Mouse (Mus musculus) ovary, adult 18-20 months (tissue): ENCODE measurements around the gene Ppox.
A peak's percentile ranks its signal among the peaks of the same experiment; 100 is the strongest.
"Not testable (repeated sequence)": the region's sequence is repeated elsewhere in the genome, so short reads cannot be mapped to it uniquely, and the experiment has no call there.

Source experiments
- DNase-seq: peaks from one replicate; pipeline ENCODE4 v3.0.0; 2022; ENCODE audit warnings: low spot score, mixed read lengths

Ppox gene

DNA sequence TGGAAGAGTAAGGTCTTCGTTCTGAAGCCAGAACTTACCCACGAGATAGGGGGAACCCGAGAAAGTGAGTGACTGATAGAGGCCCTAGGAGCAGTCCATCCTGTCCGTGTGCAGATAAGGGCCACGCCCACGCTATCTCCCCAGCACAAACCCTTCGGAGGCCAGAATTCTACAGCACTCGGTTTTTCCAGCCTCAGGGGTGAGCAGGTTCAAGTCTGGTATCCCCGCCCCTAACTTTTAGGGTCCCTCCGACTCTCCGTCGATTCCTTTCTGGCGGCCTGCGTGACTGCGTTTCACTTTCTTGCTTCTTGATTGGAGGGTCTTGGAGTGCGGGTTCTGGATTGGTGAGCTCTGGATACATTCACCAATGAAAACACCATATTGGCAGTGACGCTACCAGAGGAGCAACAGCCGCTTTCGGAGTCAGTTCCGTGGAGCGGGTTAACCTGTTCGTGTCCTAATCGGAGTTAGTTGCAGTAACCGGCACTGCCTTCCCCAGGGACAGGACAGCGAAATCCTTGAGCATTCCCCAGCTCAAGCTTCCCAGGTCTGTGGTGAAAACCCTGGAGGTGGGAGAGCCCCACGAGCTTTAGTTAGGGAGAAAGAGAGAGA is at the start of gene Ppox:
Ppox (minus strand) TSS at position 271 of the 612 bp plus-strand sequence.
- DNase-seq: peak; percentile 92

GRCm38 (mm10) chr1:171330216-171330560 is 49.2 kb upstream of the Ppox start:
- DNase-seq: no peak

GRCm38 (mm10) chr1:171329433-171330215 is 48.6 kb upstream of the Ppox start:
- DNase-seq: no peak

GRCm38 (mm10) chr1:171328839-171329432 is 48.0 kb upstream of the Ppox start, which contains the start of gene Dedd:
Dedd (plus strand) TSS chr1:171329145.
- peak; percentile 94 for DNase-seq

GRCm38 (mm10) chr1:171328244-171328643 is 47.3 kb upstream of the Ppox start:
- no peak for DNase-seq

- DNase-seq: not testable (repeated sequence)
Measured at GRCm38 (mm10) chr1:171326588-171326987, 45.6 kb upstream of the Ppox start.

DNA sequence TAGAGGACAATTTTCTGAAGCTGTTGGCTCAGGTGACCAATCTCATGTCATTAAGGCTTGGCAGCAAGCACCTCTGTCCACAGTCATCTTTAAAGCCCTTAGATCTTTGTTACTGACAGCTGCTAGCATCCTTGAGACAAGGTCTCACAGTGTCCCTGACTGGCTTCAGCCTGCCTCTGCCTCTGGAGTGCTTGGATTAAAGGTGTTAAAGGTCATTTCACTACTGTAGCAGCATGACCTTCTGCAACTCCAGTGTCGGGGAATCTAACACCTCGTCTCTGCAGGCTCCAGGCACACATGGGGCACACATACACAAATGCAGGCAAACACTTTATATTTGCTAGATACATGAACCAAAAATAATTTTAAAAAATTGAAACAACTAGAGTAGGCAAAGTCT is 44.6 kb upstream of the Ppox start:
- DNase-seq: no peak

- no peak for DNase-seq
Measured at GRCm38 (mm10) chr1:171322012-171322411, 41.0 kb upstream of the Ppox start.

DNA sequence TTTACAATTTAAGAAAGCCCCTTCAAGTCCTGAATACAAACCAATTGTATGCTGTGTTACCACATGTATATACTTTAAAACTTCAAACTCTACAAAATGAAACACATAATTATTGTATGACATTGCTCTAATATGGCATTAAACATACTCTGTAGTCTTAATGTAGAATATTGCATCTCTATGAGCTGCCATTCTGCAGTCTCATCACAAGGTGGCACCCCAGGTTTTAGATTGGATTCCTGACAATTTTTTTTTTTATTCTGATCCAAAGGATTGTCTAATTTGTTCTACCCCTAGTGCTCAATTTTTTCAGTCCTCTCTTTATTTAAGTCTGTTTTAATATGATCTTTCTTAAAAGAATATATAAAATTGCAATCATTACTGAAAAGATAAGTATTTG is 40.4 kb upstream of the Ppox start:
- DNase-seq: no peak

- DNase-seq: no peak
Measured at GRCm38 (mm10) chr1:171320151-171320550, 39.2 kb upstream of the Ppox start.

DNA sequence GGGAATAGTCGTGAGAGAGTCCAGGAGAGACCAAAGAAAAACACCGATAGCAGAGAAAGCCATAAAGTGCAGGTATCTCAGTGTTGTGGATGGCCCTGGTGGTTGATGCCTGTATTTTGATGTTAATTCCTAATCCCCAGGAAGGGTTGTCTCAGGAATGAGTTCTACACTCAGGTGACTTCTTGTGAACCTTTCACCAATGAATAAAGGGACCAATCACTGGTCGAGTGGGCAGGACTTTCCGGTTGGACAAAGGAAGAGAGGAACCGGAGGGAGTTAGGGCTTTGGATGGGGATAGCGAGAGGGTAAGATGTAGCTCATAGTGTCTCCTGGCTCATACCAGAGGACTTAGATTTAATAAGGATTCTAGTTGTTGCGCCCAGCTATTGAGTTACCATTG is 38.8 kb upstream of the Ppox start:
- DNase-seq: no peak

GRCm38 (mm10) chr1:171309321-171309720 is 28.3 kb upstream of the Ppox start:
- DNase-seq: no peak

DNA sequence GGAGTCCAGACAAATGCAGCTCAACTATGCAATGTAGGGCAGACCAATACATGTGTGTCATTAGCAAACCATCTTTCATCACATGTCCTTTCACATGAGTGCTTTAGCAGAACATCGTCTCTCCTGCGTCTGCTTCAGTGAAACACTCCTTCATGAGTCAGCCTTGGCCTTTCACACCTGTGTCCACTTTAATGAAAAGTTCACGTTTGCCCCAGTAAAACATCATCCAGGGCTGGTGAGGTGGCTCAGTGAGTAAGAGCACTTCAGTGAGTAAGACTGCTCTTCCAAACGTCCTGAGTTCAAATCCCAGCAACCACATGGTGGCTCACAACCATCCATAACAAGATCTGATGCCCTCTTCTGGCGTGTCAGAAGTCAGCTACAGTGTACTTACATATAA is 25.2 kb upstream of the Ppox start:
- DNase-seq: not testable (repeated sequence)

DNA sequence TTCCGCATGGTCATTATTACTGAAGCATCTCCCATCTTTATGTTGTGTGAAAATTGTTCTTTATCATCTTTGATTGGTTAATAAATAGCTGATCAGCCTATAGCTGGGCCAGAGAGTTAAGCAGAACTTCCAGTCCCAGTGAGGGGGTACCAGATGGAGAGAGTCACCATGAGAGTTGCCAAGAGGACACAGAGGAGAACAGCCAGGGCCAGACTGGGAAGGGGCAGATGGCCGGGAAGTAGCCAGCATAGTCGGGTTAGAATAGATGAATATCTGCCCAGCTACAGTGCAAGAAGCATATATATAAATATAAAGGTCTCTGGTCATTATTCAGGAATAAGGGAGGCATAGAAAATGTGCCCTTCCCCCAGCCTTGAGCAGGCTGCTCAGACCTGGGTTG is 17.2 kb upstream of the Ppox start:
- no peak for DNase-seq

DNA sequence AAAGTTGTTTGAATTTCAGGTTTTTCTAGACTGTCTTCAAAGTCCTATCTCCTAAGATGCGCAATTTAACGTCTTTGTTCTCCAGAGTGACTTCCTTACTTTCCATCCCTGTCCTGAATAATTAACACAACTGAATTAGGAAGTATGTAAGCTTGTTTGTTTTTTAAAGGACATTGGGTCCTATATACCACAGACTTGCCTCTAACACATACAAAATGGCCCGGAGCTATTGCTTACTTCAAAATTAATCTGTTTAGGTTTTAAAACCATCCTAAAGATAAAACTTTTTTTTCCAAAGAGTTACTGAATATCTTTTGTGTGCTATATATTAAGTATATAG is 14.0 kb upstream of the Ppox start:
- DNase-seq: no peak

DNA sequence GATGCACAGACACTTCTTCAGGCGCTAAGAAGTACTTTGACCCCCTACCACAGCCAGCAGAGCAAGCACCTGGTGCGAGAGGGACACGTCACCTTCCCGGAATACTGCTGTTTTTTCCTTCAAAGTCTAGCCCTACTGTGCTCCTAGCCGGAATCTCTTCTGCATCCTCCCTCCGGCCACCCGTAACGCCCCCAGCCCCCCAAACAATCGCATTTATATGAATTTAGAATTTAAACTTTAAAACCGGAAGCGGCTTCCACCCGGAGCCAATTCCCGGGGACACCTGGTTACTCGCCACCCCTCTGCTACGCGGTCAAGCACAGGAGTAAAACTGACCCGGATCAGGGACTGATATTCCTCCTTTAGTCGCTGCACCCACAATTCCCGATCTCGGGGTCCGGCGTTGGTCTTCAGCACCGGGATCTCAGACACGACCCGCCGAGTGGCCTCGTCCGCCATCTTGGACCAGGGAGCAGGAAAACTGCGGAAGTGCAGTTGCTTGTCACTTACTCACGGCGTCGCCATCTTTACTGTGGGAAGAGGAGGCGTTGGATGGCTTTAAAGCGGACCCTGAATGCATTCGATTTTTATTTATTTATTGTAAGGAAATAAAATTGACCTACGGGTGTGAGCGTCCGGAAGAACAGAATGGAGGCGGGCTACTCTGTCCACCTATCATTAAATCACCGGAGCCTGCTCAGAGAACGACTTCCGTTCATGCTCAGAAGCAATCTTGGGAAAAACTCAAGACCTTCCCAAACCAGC is 13.5 kb upstream of the Ppox start, which contains the start of gene Ufc1:
Ufc1 (minus strand) TSS at position 727 of the 765 bp plus-strand sequence.
- DNase-seq: peak; percentile 75

DNA sequence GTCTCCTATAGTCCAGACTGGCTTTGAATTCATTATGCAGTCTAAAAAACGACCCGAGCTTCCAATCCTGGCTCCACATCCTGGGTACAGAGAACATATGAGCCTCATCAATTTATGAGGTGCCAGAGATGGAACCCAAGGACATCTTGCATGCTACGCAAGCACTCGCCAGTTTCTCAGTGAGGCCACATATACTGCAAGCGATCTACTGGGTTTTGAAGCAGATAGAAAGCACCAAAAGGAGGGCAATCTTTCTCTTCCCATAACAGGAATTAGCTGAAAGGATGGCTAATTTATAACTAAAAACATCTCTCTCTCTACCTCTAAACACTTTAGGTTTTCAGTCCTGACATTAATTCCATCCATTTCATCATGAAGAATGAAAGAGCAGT is 12.9 kb upstream of the Ppox start:
- no peak for DNase-seq

DNA sequence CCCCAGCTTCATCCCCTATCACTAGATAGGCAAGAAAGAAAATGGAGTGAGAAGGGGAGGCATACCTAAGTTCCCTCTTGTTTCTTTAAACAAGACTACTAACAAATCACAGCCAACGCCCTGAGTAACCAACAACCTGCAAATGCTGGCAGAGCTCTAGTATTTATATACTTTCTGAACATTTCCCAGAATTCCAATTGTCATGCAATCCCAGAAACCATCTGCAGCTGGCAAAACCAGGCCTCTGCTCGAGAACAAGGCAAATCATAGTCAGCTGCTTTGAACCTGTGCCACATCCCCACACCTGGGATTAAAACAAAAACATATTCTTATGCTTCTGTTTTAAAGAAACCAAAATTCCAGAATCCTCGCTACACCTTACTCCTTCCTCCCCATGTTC is 12.4 kb upstream of the Ppox start:
- DNase-seq: no peak

- no peak for DNase-seq
Measured at GRCm38 (mm10) chr1:171288328-171288727, 7.3 kb upstream of the Ppox start.

DNA sequence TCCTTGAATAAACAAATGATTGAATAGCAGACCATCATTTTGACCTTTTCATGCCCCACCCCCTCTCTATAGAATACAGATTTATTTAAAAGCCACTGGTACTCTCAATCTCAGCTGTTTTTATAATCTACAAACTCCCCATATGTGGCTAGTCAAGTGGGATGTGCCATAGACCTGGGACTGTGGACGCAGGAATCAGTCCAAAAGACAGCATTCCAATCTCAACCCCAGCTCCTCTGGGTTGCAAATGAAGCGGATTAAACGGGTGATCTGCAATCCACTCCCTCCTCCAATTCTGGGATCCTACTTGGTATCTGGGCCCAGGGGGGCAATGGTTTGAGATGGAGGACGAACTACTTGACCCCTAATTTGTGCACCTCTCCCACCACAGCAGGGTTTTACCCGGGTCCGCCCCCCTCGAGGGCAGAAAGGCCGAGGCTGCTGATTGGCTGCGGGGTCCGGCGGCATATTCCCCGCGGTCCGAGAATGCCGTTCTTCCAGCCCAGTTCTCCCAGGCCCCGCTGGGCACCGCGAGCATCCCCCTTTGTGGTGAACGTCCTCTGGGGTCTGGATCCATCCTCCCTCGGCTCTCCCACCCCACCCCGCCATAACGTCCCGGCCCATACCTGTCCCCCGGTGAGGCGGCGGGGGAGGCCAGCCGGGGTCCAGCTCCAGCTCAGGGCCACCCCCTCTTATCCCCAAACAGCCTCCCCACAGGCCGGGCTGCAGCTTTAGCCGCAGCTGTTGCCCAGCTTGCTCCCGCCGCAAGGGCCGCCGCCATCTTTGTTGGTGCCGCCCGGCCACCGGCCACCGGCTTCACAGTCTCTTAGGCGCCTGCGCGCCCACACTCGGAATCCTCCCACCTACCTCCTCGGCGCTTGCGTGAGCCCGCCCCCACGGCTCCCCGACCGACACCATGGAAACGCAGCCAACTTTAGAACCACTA is 6.4 kb upstream of the Ppox start, which contains the start of gene Usp21:
Usp21 (minus strand) TSS at position 856 of the 946 bp plus-strand sequence.
- DNase-seq: peak; percentile 91

GRCm38 (mm10) chr1:171286517-171286916 is 5.5 kb upstream of the Ppox start:
- no peak for DNase-seq
